Mouse (Mus musculus) naive thymus-derived CD4-positive, alpha-beta T cell, adult 2 months (primary cell): ENCODE results near the gene Slc25a1.

Source experiments
- DNase-seq: peaks from one replicate; pipeline ENCODE4 v3.0.0-alpha.2; 2011; ENCODE audit warnings: low read depth

Slc25a1 gene

DNA sequence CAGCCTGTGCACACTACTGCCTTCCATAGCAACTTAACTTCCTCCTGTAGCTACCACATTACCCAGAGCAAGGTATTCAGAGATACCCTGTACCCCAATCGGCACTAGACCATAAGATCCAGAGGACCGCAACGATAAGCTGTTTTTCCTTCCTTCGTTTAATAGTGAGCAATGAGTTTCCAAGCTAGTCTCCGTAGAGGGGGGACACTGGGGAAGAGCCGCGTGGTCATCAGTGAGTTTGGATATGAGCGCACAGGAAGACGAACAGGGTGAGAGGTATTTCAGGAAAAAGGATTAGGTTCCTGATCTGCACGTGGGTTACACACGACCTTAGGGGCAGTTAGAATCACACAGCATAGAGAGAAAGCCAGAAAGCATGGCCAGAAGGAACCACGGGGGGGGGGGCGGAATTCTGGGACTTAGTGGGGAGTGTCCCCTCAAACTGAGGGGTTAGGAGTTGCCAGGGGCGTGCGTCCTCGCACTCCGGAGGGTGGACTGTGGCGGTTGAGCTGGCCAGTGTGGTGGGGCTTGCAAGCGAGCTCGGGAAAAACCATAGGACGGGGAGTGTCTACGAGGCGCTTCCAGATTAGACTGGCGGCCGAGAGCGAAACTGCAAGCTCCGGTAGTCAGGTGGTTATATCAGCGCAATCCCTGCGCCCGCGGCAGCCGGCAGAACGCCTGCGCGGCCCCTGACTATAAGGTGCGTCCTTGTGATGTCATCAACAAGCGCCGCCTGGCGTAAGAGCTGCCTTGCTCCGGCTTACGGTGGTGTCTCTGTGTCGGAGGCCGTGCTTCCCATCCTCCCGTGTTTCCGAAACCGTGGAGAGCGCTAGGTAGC, 6.5 kb downstream of the Slc25a1 start:
- DNase-seq: peak; percentile 97

GRCm38 (mm10) chr16:17920586-17920985, 7.4 kb downstream of the Slc25a1 start:
- DNase-seq: no peak

DNA sequence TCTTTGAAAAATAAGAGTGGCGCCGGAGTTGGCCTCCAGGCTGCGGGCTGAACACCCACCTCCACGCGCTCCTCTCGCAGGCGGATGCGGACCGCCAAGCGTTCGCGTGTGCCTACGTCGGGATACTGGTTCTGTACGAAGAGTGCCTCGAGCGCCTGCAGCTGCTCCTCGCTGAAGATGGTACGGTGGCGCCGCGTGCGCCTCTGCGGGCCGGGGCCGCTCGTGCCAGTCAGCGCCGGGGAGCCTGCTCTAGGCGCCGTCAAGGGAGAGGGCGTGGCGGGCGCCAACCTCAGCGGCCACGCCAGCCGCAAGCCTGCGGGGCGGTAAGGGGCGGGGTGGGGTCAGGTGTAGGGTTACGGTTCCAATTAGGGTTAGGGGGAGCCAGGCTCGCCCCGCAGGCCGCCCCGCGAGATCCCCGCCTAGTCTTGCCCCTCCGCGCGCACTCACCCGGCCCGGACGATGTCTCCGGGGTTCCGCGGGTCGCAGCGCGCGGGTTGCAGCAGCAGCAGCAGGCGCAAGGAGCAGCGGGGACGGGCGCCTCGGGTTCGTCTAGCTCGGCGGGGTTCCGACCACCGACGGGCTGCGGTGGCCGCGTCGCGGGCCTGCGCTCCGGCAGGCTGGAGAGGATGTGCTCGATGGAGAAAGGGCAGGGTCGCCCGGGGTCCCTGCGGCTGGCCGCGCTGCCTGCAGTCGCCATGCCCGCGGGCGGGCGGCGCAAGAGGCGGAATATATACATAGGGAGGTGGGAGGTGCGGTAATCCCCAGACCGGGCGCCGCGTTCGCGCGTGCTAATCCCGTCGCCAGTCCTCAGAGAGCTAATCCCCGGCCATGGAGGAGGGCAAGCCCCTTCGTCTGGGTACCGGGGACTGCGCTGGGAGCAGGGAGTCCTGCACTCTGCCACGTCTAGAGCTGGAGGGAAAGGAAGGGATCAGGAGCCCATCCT, 13.4 kb downstream of the Slc25a1 start, which contains the start of gene Gsc2:
Gene Gsc2, minus strand, starts transcription at position 753 of the 943 bp plus-strand sequence.
- peak; percentile 46 for DNase-seq

GRCm38 (mm10) chr16:17911052-17911595, 16.9 kb downstream of the Slc25a1 start, which contains the start of gene Ess2:
TSS of gene Ess2 (minus strand) at chr16:17911348.
- DNase-seq: peak; percentile 97

- no peak for DNase-seq
Observed at GRCm38 (mm10) chr16:17898462-17898861, 29.6 kb downstream of the Slc25a1 start, which contains the start of the genes Dgcr2 and Tssk2. TSS of gene Dgcr2 (minus strand) at chr16:17898562. TSS of gene Tssk2 (plus strand) at chr16:17898637.

- DNase-seq: no peak
Observed at GRCm38 (mm10) chr16:17896091-17896490, 31.9 kb downstream of the Slc25a1 start.

DNA sequence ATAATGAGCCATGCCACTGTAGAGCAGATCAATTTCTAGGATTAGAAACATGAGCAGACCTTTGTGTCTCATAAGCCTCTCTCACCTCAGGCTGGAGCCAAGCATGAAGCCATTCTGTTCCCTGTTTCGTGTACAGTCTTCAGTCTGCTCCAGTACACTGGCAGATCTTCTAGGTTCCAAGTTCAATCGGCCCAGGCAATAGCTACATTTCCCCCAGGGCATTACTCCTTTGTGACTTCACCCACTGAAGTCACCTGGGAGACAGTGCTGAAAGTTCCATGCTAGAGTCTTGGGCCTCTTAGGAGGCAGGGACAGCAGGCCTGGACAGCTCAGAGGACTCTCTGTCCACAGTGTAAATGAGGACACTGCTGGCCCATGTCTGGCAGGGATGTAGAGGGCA, 34.1 kb downstream of the Slc25a1 start, which contains the start of gene Tssk1:
Gene Tssk1, plus strand, starts transcription at position 301 of the 400 bp plus-strand sequence.
- DNase-seq: no peak

- no peak for DNase-seq
Observed at GRCm38 (mm10) chr16:17892606-17893005, 35.4 kb downstream of the Slc25a1 start.

DNA sequence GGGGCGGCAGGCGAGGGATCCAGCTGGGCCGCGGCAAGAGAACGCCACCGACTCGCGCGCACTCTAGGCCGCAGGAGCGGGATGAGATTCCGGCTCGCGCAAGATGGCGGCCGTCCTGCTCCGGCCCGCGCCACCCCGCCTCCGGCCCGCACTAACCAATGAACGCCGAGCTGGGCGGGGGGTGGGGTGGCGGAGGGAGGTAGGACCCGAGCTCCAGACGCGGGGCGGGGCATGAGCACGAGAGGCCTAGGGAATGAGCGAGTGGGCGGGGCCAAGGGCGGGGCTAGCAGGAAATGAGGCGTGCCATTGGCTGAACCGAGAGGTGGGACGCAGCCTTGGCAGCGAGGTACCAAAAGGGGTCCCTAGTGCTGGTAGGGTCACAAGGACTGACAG, 36.5 kb downstream of the Slc25a1 start, which contains the start of gene Gm20518:
Gene Gm20518, minus strand, starts transcription at position 105 of the 393 bp plus-strand sequence.
- peak; percentile 97 for DNase-seq

DNA sequence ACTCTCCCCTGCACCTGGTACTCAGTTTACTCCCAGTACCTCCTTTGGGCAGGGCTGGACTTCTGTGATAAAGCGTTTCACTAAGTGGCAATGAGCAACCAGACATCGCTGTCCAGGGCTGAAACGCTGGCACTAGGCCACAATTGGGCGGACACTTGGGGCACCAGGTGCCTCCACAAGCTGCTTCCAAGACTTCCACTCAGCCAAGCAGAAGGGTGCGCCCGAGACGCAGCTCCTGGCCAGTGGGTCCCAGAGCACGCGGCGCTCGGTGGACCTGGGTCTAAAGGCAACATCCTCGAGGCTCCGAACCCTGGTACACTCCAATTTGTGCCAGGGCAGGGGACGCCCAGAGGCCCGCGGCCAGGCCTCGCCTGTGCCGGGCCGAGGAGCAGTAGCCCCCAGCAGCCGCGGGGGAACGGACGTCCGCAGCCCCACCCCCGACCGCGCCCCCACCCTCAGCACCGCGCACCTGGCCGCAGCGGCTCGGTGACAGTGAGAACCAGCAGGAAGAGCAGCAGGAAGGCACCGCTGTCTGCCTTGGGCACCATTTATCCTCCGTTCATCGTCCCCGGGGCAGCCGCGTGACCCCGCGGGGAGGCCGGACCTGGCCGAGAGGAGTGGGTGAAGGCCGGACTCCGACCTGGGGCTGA, 37.0 kb downstream of the Slc25a1 start:
- DNase-seq: no peak

DNA sequence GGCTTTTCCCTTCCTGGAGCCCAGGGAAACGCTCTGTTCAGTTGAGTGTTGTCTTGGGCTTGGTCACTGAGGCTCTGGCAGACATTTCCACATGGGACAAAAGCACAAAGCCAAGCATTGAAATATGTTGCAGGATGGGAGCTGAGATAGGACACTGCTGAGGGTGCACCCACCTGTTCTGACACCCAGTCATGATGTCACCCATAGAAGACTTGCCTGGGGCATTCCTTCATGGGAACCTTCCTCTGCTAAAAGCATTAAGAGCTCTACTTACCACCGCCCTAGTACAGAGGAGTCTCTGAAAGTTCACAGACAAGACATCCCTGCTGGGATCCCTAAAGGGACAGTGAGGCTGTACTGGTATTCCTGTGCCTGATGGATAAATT, 37.7 kb downstream of the Slc25a1 start:
- DNase-seq: no peak

DNA sequence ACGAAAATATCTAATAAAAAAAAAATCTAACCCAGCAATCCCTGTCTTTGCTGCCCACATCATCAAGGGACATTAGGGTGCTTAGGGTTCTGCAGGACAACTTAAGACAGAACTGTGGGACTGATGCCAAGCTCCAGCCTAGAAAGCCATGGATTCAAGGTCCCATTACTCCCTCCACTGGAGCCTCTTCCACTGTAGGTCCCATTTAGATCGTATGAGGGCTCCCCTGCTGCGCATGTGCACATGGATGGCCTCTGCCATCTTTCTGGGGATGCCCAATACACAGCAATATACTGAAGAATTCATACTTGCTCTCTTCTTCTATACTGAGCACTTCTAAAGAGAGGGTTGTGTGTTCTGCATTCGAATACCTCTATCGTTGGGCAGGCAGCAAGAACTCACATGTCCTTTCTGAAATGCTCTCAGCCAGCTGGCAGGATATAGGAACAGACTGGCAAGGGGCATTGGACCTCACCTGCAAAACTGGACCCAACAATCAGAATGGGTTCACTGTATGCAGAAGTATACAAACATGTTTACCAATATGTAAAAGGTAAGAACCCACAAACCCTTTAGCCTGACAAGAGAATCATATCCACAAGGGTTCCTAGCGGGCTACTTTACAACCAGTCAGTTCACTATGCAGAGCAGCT, 38.2 kb downstream of the Slc25a1 start:
- DNase-seq: no peak

DNA sequence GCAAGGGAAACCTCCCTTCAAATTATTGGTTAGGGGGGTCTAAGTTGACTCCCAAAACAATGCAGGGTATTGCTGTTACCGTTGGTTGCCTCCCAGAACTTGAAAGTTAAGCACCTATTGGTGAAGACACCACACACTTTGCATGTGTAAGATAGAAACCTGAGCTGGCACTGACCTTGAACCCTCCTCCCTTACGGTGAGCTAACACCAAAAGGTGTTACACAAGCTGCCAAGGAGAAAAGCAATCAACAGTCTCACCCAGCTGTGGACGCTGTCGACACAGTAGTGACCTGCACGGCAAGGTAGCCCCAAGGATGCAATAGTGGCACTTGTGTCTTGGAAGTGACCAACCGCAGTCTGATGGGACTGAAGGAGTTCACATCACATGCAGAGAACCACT, 43.9 kb downstream of the Slc25a1 start:
- no peak for DNase-seq

DNA sequence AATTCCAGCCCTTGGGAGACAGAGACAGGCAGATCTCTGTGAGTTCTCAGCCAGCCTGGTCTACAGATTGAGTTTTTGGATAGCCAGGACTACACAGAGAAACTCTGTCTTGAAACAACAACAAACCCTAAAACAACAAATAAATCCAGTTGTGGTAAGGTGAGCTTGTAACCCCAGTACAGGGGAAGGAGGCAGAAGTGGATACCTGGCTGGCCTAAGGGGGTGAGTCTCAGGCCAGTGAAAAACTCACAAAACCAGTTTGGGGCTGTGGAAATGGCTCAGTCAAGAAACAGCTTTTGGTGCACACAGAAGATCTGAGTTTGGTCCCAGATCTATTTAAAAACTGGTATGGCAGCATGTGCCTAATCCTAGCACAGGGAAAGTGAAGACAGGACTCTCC, 45.8 kb downstream of the Slc25a1 start:
- no peak for DNase-seq

GRCm38 (mm10) chr16:17879571-17879970, 48.4 kb downstream of the Slc25a1 start:
- DNase-seq: no peak

DNA sequence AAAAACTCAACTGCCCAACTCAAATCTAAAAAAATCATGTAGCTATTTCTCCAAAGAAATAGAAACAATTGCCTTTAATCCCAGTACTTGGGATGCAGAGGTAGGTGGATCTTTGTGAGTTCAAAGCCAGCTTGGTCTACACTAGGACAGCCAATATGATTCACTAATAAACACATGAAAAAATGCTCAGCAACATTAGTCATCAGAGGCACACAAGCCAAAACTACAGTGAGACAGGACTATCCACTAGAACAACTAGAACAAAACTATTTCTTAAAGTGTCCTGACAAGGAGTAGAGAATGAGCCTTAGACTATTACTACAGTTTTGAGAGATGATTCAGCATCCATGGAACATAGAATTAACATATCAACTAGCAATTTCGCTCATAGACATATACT, 51.9 kb downstream of the Slc25a1 start:
- no peak for DNase-seq
